Mouse (Mus musculus) liver, embryonic 13.5 days (tissue): ENCODE measurements around the gene Mfsd11. TPM values are rescaled to one million over a fixed set of nuclear protein-coding genes. Genes with fewer than 3 reads are reported as not detected.
"Not testable (repeated sequence)": the region's sequence is repeated elsewhere in the genome, so short reads cannot be mapped to it uniquely, and the experiment has no call there.

Source experiments
- ATAC-seq: fragments of 200-750 bp; cut with Nextera tagmentation; 2 replicates; pipeline ENCODE4 v1.8.0; 2017; ENCODE audit warnings: low read depth, mild to moderate bottlenecking, moderate number of reproducible peaks, moderate library complexity
- DNase-seq: peaks from one replicate; pipeline ENCODE4 v3.0.0; 2022
- H3K27ac ChIP-seq: fragments of 300-500 bp; sonication (generic); 2 replicates; pipeline ENCODE4 v1.5.1; 2015; ENCODE audit warnings: moderate library complexity, mild to moderate bottlenecking, inconsistent platforms
- H3K27me3 ChIP-seq: fragments of 300-500 bp; sonication (generic); 2 replicates; pipeline ENCODE4 v1.6.1; 2015; ENCODE audit warnings: mild to moderate bottlenecking, inconsistent platforms
- H3K36me3 ChIP-seq: fragments of 300-500 bp; sonication (generic); 2 replicates; pipeline ENCODE4 v1.6.1; 2015; ENCODE audit warnings: mild to moderate bottlenecking, inconsistent platforms
- H3K4me1 ChIP-seq: fragments of 300-500 bp; sonication (generic); replicated peaks from 2 replicates; pipeline ENCODE4 v1.6.1; 2015; ENCODE audit warnings: inconsistent platforms
- H3K4me2 ChIP-seq: fragments of 300-500 bp; sonication (generic); 2 replicates; pipeline ENCODE4 v1.6.1; 2015; ENCODE audit warnings: inconsistent platforms, mild to moderate bottlenecking, moderate library complexity
- H3K4me3 ChIP-seq: fragments of 300-500 bp; sonication (generic); replicated peaks from 2 replicates; pipeline ENCODE4 v1.5.1; 2015; ENCODE audit warnings: mild to moderate bottlenecking, inconsistent platforms
- H3K9ac ChIP-seq: fragments of 300-500 bp; sonication (generic); 2 replicates; pipeline ENCODE4 v1.6.1; 2015; ENCODE audit warnings: mild to moderate bottlenecking, inconsistent platforms
- H3K9me3 ChIP-seq: fragments of 300-500 bp; sonication (generic); replicated peaks from 2 replicates; pipeline ENCODE4 v1.6.1; 2016; ENCODE audit warnings: inconsistent platforms
- WGBS: fragments of 180-500 bp; shearing (Covaris S2); methylation state at CpG from one replicate; pipeline ENCODE4 v1.1.7; 2015; ENCODE audit not compliant: insufficient replicate concordance; 5-methylcytosine and 5-hydroxymethylcytosine counted together
- polyA plus RNA-seq: library from polyadenylated mRNA; unstranded; fragments of >200 nt; fragmentation: Nextera tagmentation; extraction: Ambion mirVana; gene quantifications from 2 replicates; pipeline ENCODE4 v1.2.1, GENCODE M21; 2015

Mfsd11 gene
- polyA plus RNA-seq, 1 experiment from 2014 or later = 10.4 TPM

- DNase-seq = no peak
- 71% methylated on average over 7 of the region's 7 CpGs for WGBS
- Histone ChIP-seq H3K27ac (no peak overlapping the region), H3K9me3 (no peaks in the 10 kb centered on the region), H3K9ac (no peak overlapping the region), H3K4me2 (no peak overlapping the region; the same call in 1 of the 2 replicates), H3K36me3 (peaks cover 71% of the 10 kb centered on the region), H3K27me3 (no peaks in the 10 kb centered on the region), H3K4me1 (peaks cover 45% of the 10 kb centered on the region), H3K4me3 (no peak overlapping the region)
- no peak for ATAC-seq
Observed at GRCm38 (mm10) chr11:116839601-116840000, 12.6 kb upstream of the Mfsd11 start.

- Histone ChIP-seq H3K9ac (peak overlapping the region; percentile 93), H3K4me1 (peaks cover 56% of the 10 kb centered on the region), H3K9me3 (no peaks in the 10 kb centered on the region), H3K27ac (peak overlapping the region; percentile 18; the same call in 1 of the 2 replicates), H3K27me3 (no peaks in the 10 kb centered on the region), H3K4me2 (peak overlapping the region; percentile 85), H3K4me3 (peak overlapping the region; percentile 84), H3K36me3 (peaks cover 62% of the 10 kb centered on the region)
- no peak for ATAC-seq
- no peak for DNase-seq
- WGBS = 73% methylated on average over 4 of the region's 4 CpGs
Observed at GRCm38 (mm10) chr11:116840748-116841147, 11.5 kb upstream of the Mfsd11 start.

DNA sequence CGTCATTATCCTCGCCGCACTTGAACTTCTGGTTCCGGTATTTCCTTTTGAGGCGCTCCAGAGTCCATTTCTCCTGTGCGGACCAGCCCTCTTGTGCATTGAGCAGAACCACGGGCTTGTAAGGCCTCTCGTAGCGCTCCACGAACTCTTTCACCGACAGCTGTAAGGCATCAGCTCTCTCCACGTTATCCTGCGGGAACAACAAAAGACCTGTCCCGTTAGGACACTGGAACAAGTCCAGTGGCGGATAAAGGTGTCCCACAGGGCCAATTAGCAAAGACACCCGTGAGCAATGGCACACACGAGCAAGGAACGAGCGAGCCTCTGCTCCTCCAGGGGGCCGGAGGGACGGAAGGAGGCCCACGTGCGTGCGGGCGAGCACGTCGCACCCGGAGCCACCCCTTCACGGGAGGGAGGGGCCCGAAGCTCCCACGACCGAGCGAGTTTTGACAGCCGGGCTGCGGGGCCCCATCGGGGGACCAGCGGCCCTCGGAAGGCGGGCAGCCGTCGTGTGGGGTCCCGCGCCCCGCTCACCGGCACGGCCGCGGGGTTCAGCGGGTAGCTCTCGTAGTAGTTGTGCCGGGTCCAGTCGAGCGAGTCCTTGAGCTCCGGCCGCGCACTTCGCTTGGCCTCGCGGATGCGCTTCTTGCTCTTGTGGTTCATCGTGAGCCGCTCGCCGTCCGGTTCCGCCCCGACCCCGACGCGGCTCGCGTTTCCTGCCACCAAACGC, 9.5 kb upstream of the Mfsd11 start:
- DNase-seq = peak; percentile 68
- H3K9ac ChIP-seq = peak overlapping the region; percentile 93
- peaks cover 62% of the 10 kb centered on the region for H3K36me3 ChIP-seq
- peaks cover 70% of the 10 kb centered on the region for H3K4me1 ChIP-seq
- peak; percentile 49 for ATAC-seq
- no peaks in the 10 kb centered on the region for H3K9me3 ChIP-seq
- no peaks in the 10 kb centered on the region for H3K27me3 ChIP-seq
- peak overlapping the region; percentile 85 for H3K4me2 ChIP-seq
- H3K27ac ChIP-seq = peak overlapping the region; percentile 97
- under 1% methylated on average over 73 of the region's 73 CpGs for WGBS
- peak overlapping the region; percentile 84 for H3K4me3 ChIP-seq

- Histone ChIP-seq H3K4me3 (peak within 1 kb of the TSS; percentile 84), H3K4me2 (peak within 1 kb of the TSS; percentile 85), H3K9ac (peak within 1 kb of the TSS; percentile 93), H3K36me3 (peaks cover 62% of the 10 kb centered on the region), H3K9me3 (no peaks in the 10 kb centered on the region), H3K27me3 (no peaks in the 10 kb centered on the region), H3K27ac (peak within 1 kb of the TSS; percentile 97), H3K4me1 (peaks cover 74% of the 10 kb centered on the region)
- peak; percentile 96 for DNase-seq
- ATAC-seq = peak; percentile 95
- WGBS = under 1% methylated on average over 72 of the region's 72 CpGs
Observed at GRCm38 (mm10) chr11:116843261-116844233, 8.7 kb upstream of the Mfsd11 start, which contains the start of the genes Mettl23 and Jmjd6. Gene Mettl23 (plus strand): TSS chr11:116843278. Gene Jmjd6 (minus strand): TSS chr11:116843449.

- peak overlapping the region; percentile 30; the same call in 1 of the 2 replicates for H3K9ac ChIP-seq
- ATAC-seq = no peak
- H3K27ac ChIP-seq = peak overlapping the region; percentile 63; the same call in 1 of the 2 replicates
Observed at GRCm38 (mm10) chr11:116846593-116847181, 5.6 kb upstream of the Mfsd11 start.

DNA sequence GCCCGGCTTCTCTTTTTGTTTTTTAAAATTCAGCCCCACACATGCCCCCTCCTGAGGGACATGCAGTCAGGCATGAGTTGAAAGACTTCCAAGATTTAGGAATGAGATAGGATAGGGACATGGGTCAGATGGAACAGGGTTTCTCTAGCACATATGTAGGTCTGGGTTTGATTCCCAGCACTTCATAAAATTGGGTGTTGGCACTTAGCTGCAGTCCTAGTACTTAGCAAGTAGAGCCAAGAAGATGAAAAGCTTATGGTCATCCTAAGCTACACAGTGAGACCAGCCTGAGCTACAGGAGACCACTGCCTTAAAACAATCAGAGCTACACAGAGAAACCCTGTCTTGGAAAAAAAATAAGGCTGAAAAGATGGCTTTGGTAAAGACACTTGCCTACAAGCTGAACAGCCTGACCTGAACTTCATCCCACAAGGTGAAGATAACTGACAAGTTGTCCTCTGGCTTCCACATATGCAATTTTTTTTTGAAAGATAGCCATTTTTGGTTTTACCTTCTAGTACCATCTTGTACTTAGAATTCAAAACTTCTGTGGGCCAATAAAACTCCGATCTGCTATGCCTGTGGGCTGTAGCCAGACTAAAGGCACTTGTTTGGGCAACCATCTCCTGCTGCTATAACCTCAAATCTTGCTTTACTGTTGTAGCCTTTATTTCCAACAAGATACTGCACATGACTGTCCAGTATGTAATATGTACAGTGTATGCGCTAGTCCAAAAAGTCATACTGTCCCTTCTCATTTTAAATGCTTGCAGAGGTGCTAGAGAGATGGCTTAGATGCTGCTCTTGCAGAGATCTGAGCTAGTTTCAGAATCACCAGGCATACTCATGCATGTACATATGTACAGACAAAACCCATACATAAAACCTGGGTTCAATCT, 4.8 kb upstream of the Mfsd11 start:
- Histone ChIP-seq H3K4me1 (peaks cover 65% of the 10 kb centered on the region), H3K9ac (peak overlapping the region; percentile 43; the same call in 1 of the 2 replicates), H3K27me3 (no peaks in the 10 kb centered on the region), H3K4me2 (no peak overlapping the region), H3K36me3 (peaks cover 65% of the 10 kb centered on the region), H3K4me3 (no peak overlapping the region; the same call in 1 of the 2 replicates), H3K27ac (peak overlapping the region; percentile 9), H3K9me3 (no peaks in the 10 kb centered on the region)
- ATAC-seq (no peak), DNase-seq (no peak)
- WGBS = 88% methylated on average over 3 of the region's 3 CpGs

More at GRCm38 (mm10) chr11:116846593-116847181, 5.6 kb upstream of the Mfsd11 start:
- Histone ChIP-seq H3K4me1 (peaks cover 70% of the 10 kb centered on the region), H3K27me3 (no peaks in the 10 kb centered on the region), H3K36me3 (peaks cover 61% of the 10 kb centered on the region), H3K4me2 (0 out of 2 replicates have a peak overlapping the region, but pooled peaks have one; percentile 10), H3K9me3 (no peaks in the 10 kb centered on the region), H3K4me3 (no peak overlapping the region)
- DNase-seq = no peak
- WGBS = 67% methylated on average over 4 of the region's 4 CpGs

DNA sequence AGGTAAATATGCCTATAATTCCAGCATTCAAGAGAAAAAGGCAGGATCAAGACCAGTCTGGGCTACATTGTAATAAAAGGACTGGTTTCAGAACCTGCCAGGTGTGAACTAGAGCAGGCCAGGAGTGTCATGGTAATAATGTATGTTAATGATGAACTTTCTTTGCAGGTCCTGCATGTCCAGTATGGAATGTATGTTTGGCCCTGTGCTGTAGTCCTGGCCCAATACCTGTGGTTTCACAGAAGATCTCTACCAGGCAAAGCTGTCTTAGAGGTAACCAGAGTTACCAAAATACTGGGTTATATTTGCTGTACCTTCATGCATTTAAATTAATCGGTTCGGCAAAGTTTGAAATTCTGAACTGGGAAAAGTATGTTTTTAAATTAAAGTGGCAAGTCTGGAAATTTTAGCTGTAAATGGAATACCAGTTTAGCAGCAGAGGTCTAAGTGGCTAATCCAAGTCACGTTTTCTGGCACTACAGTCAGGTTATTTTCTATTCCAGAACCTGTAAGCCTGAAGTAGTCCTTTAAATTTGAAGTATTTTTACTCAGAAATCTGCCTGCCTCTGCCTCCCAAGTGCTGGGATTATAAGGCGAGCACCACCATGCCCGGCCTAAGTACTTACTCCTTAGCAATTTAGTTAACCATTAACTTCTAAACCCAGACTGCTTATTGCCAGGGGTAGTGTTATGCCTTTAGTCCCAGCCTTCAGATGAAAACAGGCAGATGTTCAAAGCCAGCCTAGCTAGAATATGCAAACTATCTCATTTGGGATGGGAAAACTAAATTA, 4.0 kb upstream of the Mfsd11 start:
- Histone ChIP-seq H3K4me1 (peaks cover 65% of the 10 kb centered on the region), H3K4me2 (0 out of 2 replicates have a peak overlapping the region, but pooled peaks have one; percentile 10), H3K36me3 (peaks cover 65% of the 10 kb centered on the region), H3K4me3 (peak overlapping the region; percentile 10; the same call in 1 of the 2 replicates), H3K27ac (peak overlapping the region; percentile 9), H3K27me3 (no peaks in the 10 kb centered on the region), H3K9me3 (no peaks in the 10 kb centered on the region), H3K9ac (peak overlapping the region; percentile 43)
- 67% methylated on average over 5 of the region's 5 CpGs for WGBS
- DNase-seq (no peak), ATAC-seq (no peak)

GRCm38 (mm10) chr11:116848877-116849178, 3.4 kb upstream of the Mfsd11 start:
- 0 out of 2 replicates have a peak overlapping the region, but pooled peaks have one; percentile 28 for H3K4me2 ChIP-seq
- H3K36me3 ChIP-seq = peaks cover 65% of the 10 kb centered on the region
- H3K9ac ChIP-seq = peak overlapping the region; percentile 43
- H3K27ac ChIP-seq = peak overlapping the region; percentile 9; the same call in 1 of the 2 replicates
- 58% methylated on average over 2 of the region's 2 CpGs for WGBS
- H3K9me3 ChIP-seq, DNase-seq, ATAC-seq, H3K27me3 ChIP-seq: not testable (repeated sequence)
- peaks cover 64% of the 10 kb centered on the region for H3K4me1 ChIP-seq
- peak overlapping the region; percentile 10; the same call in 1 of the 2 replicates for H3K4me3 ChIP-seq

GRCm38 (mm10) chr11:116849587-116849986, 2.7 kb upstream of the Mfsd11 start:
- peaks cover 65% of the 10 kb centered on the region for H3K36me3 ChIP-seq
- H3K27me3 ChIP-seq = no peaks in the 10 kb centered on the region
- ATAC-seq (no peak), DNase-seq (no peak)
- peak overlapping the region; percentile 55; the same call in 1 of the 2 replicates for H3K9ac ChIP-seq
- peak overlapping the region; percentile 28; the same call in 1 of the 2 replicates for H3K4me3 ChIP-seq
- peaks cover 63% of the 10 kb centered on the region for H3K4me1 ChIP-seq
- peak overlapping the region; percentile 23; the same call in 1 of the 2 replicates for H3K27ac ChIP-seq
- H3K9me3 ChIP-seq = no peaks in the 10 kb centered on the region
- H3K4me2 ChIP-seq = 0 out of 2 replicates have a peak overlapping the region, but pooled peaks have one; percentile 28
